Mouse (Mus musculus) erythroblast, embryonic 14.5 days (primary cell): ENCODE measurements around the gene Mrps12. TPM values are rescaled to one million over a fixed set of nuclear protein-coding genes. Genes with fewer than 3 reads are reported as not detected.

ENCODE experiments used
- H3K27me3 ChIP-seq: 2 replicates; pipeline ENCODE4 v1.6.1; 2012; ENCODE audit warnings: inconsistent platforms; ENCODE audit not compliant: control insufficient read depth
- H3K36me3 ChIP-seq: 2 replicates; pipeline ENCODE4 v1.6.1; 2012; ENCODE audit warnings: mild to moderate bottlenecking, inconsistent platforms; ENCODE audit not compliant: control insufficient read depth
- H3K4me1 ChIP-seq: 2 replicates; pipeline ENCODE4 v1.6.1; 2012; ENCODE audit warnings: inconsistent platforms; ENCODE audit not compliant: control insufficient read depth
- H3K4me3 ChIP-seq: replicated peaks from 2 replicates; pipeline ENCODE3; 2012; ENCODE audit warnings: moderate library complexity, mild to moderate bottlenecking, inconsistent platforms
- H3K9me3 ChIP-seq: 2 replicates; pipeline ENCODE4 v1.6.1; 2012; ENCODE audit warnings: low read length, inconsistent platforms, mixed read lengths; ENCODE audit not compliant: control insufficient read depth
- GATA1 ChIP-seq: IDR thresholded peaks from 2 replicates; pipeline ENCODE4 v1.6.1; 2012; ENCODE audit warnings: low read length, inconsistent platforms, mixed read lengths
- TAL1 ChIP-seq: IDR thresholded peaks from 3 replicates; pipeline ENCODE4 v1.6.1; 2012; ENCODE audit warnings: low read length, inconsistent platforms, mixed read lengths
- polyA plus RNA-seq: library from polyadenylated mRNA; stranded (reverse); fragments of >175 nt; gene quantifications from 2 replicates; pipeline ENCODE4 v1.2.3, GENCODE M21; 2012

The Mrps12 gene
- polyA plus RNA-seq = 32.0 and 39.4 TPM in 2 replicates

DNA sequence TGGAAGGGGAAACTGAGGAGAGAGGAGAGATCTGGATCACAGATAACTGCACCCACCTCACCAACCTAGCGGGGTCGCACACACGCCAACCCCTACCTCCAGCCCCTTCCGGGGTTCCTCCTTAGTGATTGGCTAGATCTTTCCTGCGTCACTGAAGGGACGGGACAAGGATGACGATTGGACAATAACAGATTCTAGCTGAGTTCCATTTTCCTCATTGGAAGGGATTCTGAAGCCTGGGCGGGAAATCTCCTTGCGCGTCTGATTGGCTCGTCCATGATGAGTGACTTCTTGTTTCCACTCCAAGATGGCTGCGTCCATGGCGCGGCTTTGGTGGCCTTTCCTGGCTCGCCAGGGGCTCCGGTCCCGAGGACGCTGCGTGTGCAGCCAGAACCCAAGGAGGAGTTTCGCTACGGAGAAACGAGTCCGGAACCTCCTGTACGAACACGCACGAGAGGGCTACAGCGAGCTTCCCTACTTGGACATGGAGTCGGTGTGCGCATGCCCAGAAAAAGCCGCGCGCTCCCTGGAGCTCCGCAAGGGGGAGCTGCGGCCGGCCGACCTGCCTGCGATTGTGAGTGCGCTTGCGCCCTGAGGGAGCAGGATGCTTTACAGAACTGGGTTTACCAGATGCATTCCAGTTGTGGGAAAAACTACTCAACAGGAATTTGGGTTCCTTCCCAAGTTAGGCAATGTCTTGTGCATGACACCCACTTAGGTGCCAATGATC is at the start of gene Mrps12, which contains the start of gene Sars2:
Gene Mrps12, minus strand, starts transcription at position 112 of the 730 bp plus-strand sequence.
Gene Sars2, plus strand, starts transcription at position 284 of the 730 bp plus-strand sequence.
- H3K9me3 ChIP-seq = no peaks in the 10 kb centered on the region
- TF ChIP-seq GATA1 (0 out of 2 replicates have a peak, but pooled peaks have one; percentile 24), TAL1 (no peak)
- no peaks in the 10 kb centered on the region for H3K27me3 ChIP-seq
- peak within 1 kb of the TSS; percentile 89 for H3K4me3 ChIP-seq
- peaks cover 57% of the 10 kb centered on the region for H3K36me3 ChIP-seq
- peaks cover 32% of the 10 kb centered on the region for H3K4me1 ChIP-seq

GRCm38 (mm10) chr7:28790066-28790806 is 48.6 kb upstream of the Mrps12 start:
- H3K4me3 ChIP-seq = no peak overlapping the region
- peaks cover 4% of the 10 kb centered on the region for H3K4me1 ChIP-seq
- peaks cover 3% of the 10 kb centered on the region for H3K27me3 ChIP-seq
- peaks cover 13% of the 10 kb centered on the region for H3K36me3 ChIP-seq
- TF ChIP-seq GATA1 = no peak
- TF ChIP-seq TAL1 = no peak
- H3K9me3 ChIP-seq = no peaks in the 10 kb centered on the region

- Histone ChIP-seq H3K4me3 (no peak overlapping the region), H3K36me3 (peaks cover 20% of the 10 kb centered on the region), H3K9me3 (no peaks in the 10 kb centered on the region), H3K27me3 (no peaks in the 10 kb centered on the region), H3K4me1 (no peaks in the 10 kb centered on the region)
- TF ChIP-seq TAL1 = no peak
- no peak for TF ChIP-seq GATA1
Observed at GRCm38 (mm10) chr7:28789235-28789634, 47.6 kb upstream of the Mrps12 start.

GRCm38 (mm10) chr7:28788307-28789195 is 46.9 kb upstream of the Mrps12 start, which contains the start of gene Rinl:
Rinl (plus strand) TSS chr7:28788969.
- no peaks in the 10 kb centered on the region for H3K9me3 ChIP-seq
- no peaks in the 10 kb centered on the region for H3K27me3 ChIP-seq
- TF ChIP-seq TAL1 = no peak
- TF ChIP-seq GATA1 = no peak
- H3K36me3 ChIP-seq = peaks cover 26% of the 10 kb centered on the region
- no peak within 1 kb of the TSS for H3K4me3 ChIP-seq
- no peaks in the 10 kb centered on the region for H3K4me1 ChIP-seq

DNA sequence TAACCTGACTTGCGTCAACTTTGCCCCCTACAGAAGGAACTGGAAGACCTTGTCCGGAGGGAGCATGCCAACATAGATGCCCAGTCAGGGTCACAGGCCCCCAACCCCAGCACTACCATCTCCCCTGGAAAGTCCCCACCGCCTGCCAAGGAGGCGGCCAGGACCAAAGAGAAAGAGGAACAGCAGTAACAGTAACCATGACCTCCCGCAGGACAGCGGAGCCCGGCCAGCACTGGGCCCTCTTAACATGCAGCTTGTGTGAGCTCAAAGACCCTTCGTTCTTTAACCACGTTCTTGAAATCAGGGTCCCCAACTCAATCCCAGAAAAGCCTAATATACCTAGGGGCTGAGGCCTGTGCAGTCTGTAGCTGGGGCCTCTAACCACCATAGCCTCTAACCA is 46.3 kb upstream of the Mrps12 start:
- no peak for TF ChIP-seq GATA1
- TF ChIP-seq TAL1 = no peak
- Histone ChIP-seq H3K36me3 (peaks cover 31% of the 10 kb centered on the region), H3K9me3 (no peaks in the 10 kb centered on the region), H3K27me3 (no peaks in the 10 kb centered on the region), H3K4me3 (no peak overlapping the region), H3K4me1 (no peaks in the 10 kb centered on the region)

DNA sequence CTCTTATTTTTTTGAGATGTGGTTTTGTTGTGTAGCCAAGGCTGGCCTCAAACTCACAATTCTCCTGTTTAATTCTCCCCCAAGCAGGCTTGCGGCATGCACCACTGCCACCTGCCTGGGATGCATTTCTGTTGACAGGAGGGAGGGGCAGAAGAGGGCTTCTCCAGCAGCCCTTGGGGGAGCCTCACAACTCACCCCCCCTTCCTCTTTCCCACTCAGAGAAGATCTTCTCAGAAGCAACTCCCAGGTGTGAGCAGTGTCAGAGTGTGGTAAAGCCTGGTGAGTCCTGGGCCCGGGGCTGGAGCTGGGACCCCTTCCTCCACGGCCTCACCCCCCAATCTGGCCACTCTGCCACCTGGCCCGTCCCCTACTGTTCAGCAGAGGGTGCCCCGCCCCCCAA is 43.5 kb upstream of the Mrps12 start:
- no peaks in the 10 kb centered on the region for H3K27me3 ChIP-seq
- no peak overlapping the region for H3K4me3 ChIP-seq
- peaks cover 42% of the 10 kb centered on the region for H3K36me3 ChIP-seq
- H3K9me3 ChIP-seq = no peaks in the 10 kb centered on the region
- peaks cover 10% of the 10 kb centered on the region for H3K4me1 ChIP-seq
- TF ChIP-seq TAL1 (no peak), GATA1 (no peak)

DNA sequence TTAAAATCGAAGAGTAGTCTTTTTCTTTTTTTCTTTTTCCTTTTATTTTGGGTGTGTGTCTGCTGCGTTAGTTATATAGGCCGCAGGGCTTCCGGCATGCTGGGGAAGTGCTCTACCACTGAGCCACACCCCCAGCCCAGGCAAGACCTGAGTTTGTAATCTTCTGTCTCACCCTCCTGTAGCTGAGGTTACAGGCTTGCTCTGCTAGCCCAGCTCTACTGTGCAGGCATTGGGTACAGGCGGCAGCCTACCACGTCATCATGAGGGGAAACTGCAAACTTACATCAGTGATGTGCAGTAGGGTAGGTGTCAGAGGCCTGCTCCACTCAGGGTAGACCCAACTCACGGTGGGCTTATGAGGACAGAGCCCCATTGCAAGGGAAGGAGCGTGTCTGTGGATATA is 39.6 kb upstream of the Mrps12 start:
- no peaks in the 10 kb centered on the region for H3K9me3 ChIP-seq
- TF ChIP-seq TAL1 = no peak
- no peak for TF ChIP-seq GATA1
- no peak overlapping the region for H3K4me3 ChIP-seq
- H3K4me1 ChIP-seq = peaks cover 17% of the 10 kb centered on the region
- H3K27me3 ChIP-seq = no peaks in the 10 kb centered on the region
- peaks cover 50% of the 10 kb centered on the region for H3K36me3 ChIP-seq

- H3K4me3 ChIP-seq = no peak overlapping the region
- TF ChIP-seq GATA1 (no peak), TAL1 (no peak)
- H3K36me3 ChIP-seq = peaks cover 49% of the 10 kb centered on the region
- H3K9me3 ChIP-seq = no peaks in the 10 kb centered on the region
- H3K4me1 ChIP-seq = peaks cover 17% of the 10 kb centered on the region
- H3K27me3 ChIP-seq = no peaks in the 10 kb centered on the region
Observed at GRCm38 (mm10) chr7:28780857-28781256, 39.2 kb upstream of the Mrps12 start.
